Mouse (Mus musculus): ENCODE data around the gene Nbea. TPM values are rescaled to one million over a fixed set of nuclear protein-coding genes. Genes with fewer than 3 reads are reported as not detected.

Gene Nbea
- polyA plus RNA-seq, 1 experiment from 2014 or later = 16.7 TPM

DNA sequence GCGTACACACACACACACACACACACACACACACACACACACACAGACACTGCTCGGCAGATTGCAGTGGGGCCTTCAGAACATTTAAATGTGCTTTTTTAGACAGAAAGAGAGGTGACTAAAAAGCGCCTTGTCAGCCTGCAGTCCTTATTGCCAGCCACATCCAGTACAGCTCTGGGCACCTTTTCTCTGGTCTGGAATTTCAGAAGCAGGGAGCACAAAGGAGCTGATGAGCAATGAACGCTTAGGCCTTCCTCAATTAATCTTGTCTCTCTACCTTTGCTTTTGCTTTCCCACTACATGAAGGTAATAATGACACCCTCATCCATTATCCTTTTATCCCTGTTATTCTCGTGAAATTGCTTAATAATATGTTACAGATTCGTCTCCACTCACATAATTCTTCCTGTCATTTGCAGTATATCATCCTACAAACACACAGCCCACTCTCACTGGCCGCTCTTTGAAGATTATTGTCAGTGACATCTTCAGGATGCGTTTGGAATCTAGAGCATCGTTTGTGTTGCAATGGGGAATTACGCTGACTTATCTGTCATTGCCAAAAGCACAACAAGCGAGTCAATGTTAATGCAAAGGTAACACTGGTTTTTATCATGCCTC is 432.9 kb downstream of the Nbea start:
- Histone ChIP-seq H3K27me3 (ENCODE audit: control insufficient read depth, insufficient read depth, low read length) (no peaks in the 10 kb centered on the region), H3K9ac (ENCODE audit: low read depth, low read length) (no peak overlapping the region), H3K9me3 (ENCODE audit: control insufficient read depth, low read length) (no peaks in the 10 kb centered on the region), H3K4me3 (ENCODE audit: low read length) (no peak overlapping the region), H3K27ac (ENCODE audit: low read depth, low read length) (no peak overlapping the region), H3K36me3 (ENCODE audit: control insufficient read depth, insufficient read depth, low read length) (no peaks in the 10 kb centered on the region), H3K4me2 (replicated peaks; ENCODE audit: low read depth, low read length) (no peak overlapping the region), H3K4me1 (ENCODE audit: control insufficient read depth, insufficient read depth, low read length) (no peaks in the 10 kb centered on the region)
- 66% methylated on average over 11 of the region's 11 CpGs for WGBS
- ATAC-seq (ENCODE audit: low FRiP score, low TSS enrichment) = no peak

DNA sequence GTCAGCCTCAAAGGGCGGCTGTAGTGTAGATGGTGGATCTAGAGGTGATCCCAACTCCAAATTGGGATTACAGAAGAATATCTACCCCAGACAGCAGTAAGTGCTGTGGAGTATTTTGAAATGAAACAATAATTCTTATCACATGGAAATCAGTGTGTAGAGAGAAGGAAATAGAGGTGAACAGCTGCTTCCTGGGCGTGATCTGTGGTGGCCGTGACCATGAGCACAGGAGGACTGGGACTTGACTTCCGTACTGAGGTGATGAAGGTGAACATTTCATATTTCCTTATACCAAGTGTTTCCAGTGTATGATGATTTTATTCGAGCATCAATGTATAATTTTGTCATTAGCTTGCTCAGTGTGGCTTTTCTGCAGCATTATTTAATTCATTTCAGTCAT is 439.6 kb downstream of the Nbea start:
- Histone ChIP-seq H3K9me3 (ENCODE audit: control insufficient read depth, low read length) (no peaks in the 10 kb centered on the region), H3K36me3 (ENCODE audit: control insufficient read depth, insufficient read depth, low read length) (no peaks in the 10 kb centered on the region), H3K4me2 (replicated peaks; ENCODE audit: low read depth, low read length) (no peak overlapping the region), H3K27ac (ENCODE audit: low read depth, low read length) (no peak overlapping the region), H3K9ac (ENCODE audit: low read depth, low read length) (no peak overlapping the region), H3K27me3 (ENCODE audit: control insufficient read depth, insufficient read depth, low read length) (no peaks in the 10 kb centered on the region), H3K4me1 (ENCODE audit: control insufficient read depth, insufficient read depth, low read length) (no peaks in the 10 kb centered on the region), H3K4me3 (ENCODE audit: low read length) (no peak overlapping the region)
- ATAC-seq (ENCODE audit: low FRiP score, low TSS enrichment) = no peak
- WGBS = 81% methylated on average over 5 of the region's 5 CpGs

DNA sequence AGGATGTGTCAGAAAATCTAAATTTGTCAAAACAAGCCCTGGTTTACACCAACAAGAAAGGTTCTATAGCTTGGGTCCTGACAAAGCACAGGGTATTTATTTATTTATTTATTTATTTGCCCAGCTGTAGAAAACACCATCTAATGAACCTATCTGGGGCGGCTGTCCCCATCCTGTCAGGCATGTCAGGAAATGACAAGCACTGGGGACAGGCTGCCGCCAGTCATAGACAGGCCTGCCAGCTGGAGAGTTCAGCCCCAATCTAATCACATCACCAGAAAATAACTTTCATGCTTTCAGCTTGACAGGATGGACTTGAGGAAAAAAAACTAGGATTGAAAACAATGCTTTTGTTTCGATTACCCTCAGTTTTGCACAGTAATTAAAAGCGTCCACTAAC is 440.8 kb downstream of the Nbea start:
- 78% methylated on average over 4 of the region's 4 CpGs for WGBS
- no peak for ATAC-seq (ENCODE audit: low FRiP score, low TSS enrichment)

DNA sequence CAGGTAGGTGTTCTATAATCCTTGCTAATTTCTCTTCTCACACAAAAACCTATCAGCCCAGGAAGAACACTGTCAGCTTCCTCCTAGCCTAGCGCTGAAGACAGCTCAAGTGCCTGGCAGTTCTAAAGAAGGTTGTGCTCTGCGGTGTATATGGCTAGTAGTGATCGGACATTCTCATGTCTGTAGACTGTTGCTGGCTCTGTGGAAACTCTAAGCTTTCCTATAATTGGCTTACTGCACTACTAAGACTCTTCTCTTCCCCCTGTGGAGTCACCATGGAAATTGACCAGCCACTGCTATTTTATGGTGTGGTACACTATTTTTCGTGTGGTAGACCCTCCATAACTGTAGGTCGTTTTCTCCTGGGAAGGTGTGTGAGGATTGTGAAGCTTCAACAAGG is 441.3 kb downstream of the Nbea start:
- Histone ChIP-seq H3K36me3 (ENCODE audit: control insufficient read depth, insufficient read depth, low read length) (no peaks in the 10 kb centered on the region), H3K4me3 (ENCODE audit: low read length) (no peak overlapping the region), H3K27ac (ENCODE audit: low read depth, low read length) (no peak overlapping the region), H3K9me3 (ENCODE audit: control insufficient read depth, low read length) (no peaks in the 10 kb centered on the region), H3K4me2 (replicated peaks; ENCODE audit: low read depth, low read length) (no peak overlapping the region), H3K4me1 (ENCODE audit: control insufficient read depth, insufficient read depth, low read length) (no peaks in the 10 kb centered on the region), H3K9ac (ENCODE audit: low read depth, low read length) (no peak overlapping the region), H3K27me3 (ENCODE audit: control insufficient read depth, insufficient read depth, low read length) (no peaks in the 10 kb centered on the region)
- no peak for ATAC-seq (ENCODE audit: low FRiP score, low TSS enrichment)
- 87% methylated on average over 5 of the region's 5 CpGs for WGBS

More for the DNA sequence above, 440.8 kb downstream of the Nbea start:
- Histone ChIP-seq H3K9ac (ENCODE audit: low read depth, low read length) (no peak overlapping the region), H3K27me3 (ENCODE audit: control insufficient read depth, insufficient read depth, low read length) (no peaks in the 10 kb centered on the region), H3K9me3 (ENCODE audit: control insufficient read depth, low read length) (no peaks in the 10 kb centered on the region), H3K4me2 (replicated peaks; ENCODE audit: low read depth, low read length) (no peak overlapping the region), H3K36me3 (ENCODE audit: control insufficient read depth, insufficient read depth, low read length) (no peaks in the 10 kb centered on the region), H3K4me1 (ENCODE audit: control insufficient read depth, insufficient read depth, low read length) (no peaks in the 10 kb centered on the region), H3K4me3 (ENCODE audit: low read length) (no peak overlapping the region), H3K27ac (ENCODE audit: low read depth, low read length) (no peak overlapping the region)

DNA sequence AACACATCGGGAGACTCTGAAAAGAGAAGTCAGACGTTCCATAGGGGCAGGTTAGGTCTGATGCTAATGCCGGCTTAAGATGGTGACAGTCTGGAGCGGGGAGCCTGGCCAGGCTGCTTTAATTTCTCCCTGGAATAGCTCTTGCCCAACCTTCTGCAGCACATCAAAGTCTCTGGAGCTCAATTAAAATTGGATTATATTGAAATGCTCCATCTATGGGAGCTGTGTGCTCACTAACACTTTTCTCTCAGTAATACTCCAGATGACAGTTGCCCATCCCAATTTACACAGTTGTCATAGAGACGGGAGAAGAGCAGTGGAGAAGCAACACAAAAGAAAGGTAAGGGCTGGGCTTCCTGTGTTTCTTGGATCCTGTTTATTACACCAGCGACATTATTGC is 442.1 kb downstream of the Nbea start:
- H3K9ac ChIP-seq (ENCODE audit: low read depth, low read length) = no peak overlapping the region
- no peaks in the 10 kb centered on the region for H3K27me3 ChIP-seq (ENCODE audit: control insufficient read depth, insufficient read depth, low read length)
- H3K36me3 ChIP-seq (ENCODE audit: control insufficient read depth, insufficient read depth, low read length) = no peaks in the 10 kb centered on the region
- WGBS = 71% methylated on average over 6 of the region's 6 CpGs
- H3K27ac ChIP-seq (ENCODE audit: low read depth, low read length) = no peak overlapping the region
- H3K4me1 ChIP-seq (ENCODE audit: control insufficient read depth, insufficient read depth, low read length) = no peaks in the 10 kb centered on the region
- H3K4me2 ChIP-seq (replicated peaks; ENCODE audit: low read depth, low read length) = no peak overlapping the region
- H3K9me3 ChIP-seq (ENCODE audit: control insufficient read depth, low read length) = no peaks in the 10 kb centered on the region
- no peak overlapping the region for H3K4me3 ChIP-seq (ENCODE audit: low read length)
- no peak for ATAC-seq (ENCODE audit: low FRiP score, low TSS enrichment)

DNA sequence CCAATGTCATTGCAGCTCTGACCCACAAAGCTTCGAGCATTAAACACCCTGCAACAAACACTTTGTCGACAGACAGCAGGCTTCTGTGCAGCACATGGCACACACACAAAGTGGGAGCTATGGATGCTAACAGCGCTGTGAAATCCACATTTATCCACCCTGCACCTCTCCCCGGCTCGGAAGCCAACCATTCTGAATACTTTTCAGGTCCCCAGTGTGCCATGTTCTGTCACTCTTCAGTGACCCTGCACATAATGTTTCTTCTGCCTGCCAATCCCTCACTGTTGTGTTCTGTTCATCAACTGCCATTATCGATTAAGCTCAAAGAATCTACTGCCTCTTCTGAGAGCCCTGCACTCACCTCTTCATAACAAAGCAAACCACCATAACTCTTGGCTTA is 449.8 kb downstream of the Nbea start:
- Histone ChIP-seq H3K27ac (ENCODE audit: low read depth, low read length) (no peak overlapping the region), H3K27me3 (ENCODE audit: control insufficient read depth, insufficient read depth, low read length) (no peaks in the 10 kb centered on the region), H3K4me2 (replicated peaks; ENCODE audit: low read depth, low read length) (no peak overlapping the region), H3K4me1 (ENCODE audit: control insufficient read depth, insufficient read depth, low read length) (no peaks in the 10 kb centered on the region), H3K36me3 (ENCODE audit: control insufficient read depth, insufficient read depth, low read length) (no peaks in the 10 kb centered on the region), H3K9ac (ENCODE audit: low read depth, low read length) (no peak overlapping the region), H3K9me3 (ENCODE audit: control insufficient read depth, low read length) (no peaks in the 10 kb centered on the region), H3K4me3 (ENCODE audit: low read length) (no peak overlapping the region)
- ATAC-seq (ENCODE audit: low FRiP score, low TSS enrichment) = no peak
- 76% methylated on average over 6 of the region's 6 CpGs for whole genome bisulfite sequencing

DNA sequence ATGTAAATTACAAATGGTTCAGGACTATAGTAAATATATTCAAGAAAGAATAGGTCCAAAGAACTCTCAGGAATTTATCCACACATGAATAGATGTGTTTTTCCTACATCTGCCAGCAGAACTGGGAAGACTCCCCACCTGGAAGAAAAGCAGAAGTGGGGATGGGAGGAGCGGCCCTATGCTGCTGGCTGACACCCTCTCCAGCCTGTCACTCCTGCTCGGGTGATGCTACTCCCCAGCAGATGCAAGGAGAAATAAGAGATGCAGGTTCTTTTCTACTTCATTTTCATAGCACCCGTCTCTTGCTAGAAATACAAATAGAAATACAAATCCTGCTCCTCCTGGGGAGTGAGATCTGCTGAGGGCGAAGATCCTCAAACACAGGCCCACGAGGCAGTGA is 453.0 kb downstream of the Nbea start:
- H3K4me3 ChIP-seq (ENCODE audit: low read length) = no peak overlapping the region
- no peaks in the 10 kb centered on the region for H3K9me3 ChIP-seq (ENCODE audit: control insufficient read depth, low read length)
- 56% methylated on average over 5 of the region's 5 CpGs for WGBS
- H3K36me3 ChIP-seq (ENCODE audit: control insufficient read depth, insufficient read depth, low read length) = no peaks in the 10 kb centered on the region
- H3K9ac ChIP-seq (ENCODE audit: low read depth, low read length) = no peak overlapping the region; the same call in 1 of the 2 replicates
- no peak overlapping the region for H3K4me2 ChIP-seq (replicated peaks; ENCODE audit: low read depth, low read length)
- no peaks in the 10 kb centered on the region for H3K4me1 ChIP-seq (ENCODE audit: control insufficient read depth, insufficient read depth, low read length)
- H3K27ac ChIP-seq (ENCODE audit: low read depth, low read length) = no peak overlapping the region
- H3K27me3 ChIP-seq (ENCODE audit: control insufficient read depth, insufficient read depth, low read length) = no peaks in the 10 kb centered on the region
- ATAC-seq (ENCODE audit: low FRiP score, low TSS enrichment) = no peak

DNA sequence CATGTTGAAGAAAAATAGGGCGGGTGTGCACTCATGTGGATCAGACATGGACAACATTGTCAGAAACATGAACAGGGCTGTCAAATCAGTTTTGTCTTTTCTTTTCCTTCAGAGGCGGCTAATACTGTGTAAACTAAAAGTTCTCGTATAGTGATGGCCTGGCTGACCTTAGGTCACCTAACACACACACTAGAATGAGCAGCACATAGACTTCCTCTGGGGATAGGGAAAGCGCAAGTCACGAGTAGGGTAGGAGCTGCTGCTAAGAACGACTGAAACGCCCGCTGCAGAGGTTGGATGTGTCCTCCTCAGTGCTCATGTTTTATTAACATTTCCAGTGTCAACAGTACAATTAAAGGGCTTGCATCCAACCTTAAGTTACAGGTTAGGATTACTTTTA is 453.4 kb downstream of the Nbea start:
- Histone ChIP-seq H3K4me3 (ENCODE audit: low read length) (no peak overlapping the region), H3K27me3 (ENCODE audit: control insufficient read depth, insufficient read depth, low read length) (no peaks in the 10 kb centered on the region), H3K36me3 (ENCODE audit: control insufficient read depth, insufficient read depth, low read length) (no peaks in the 10 kb centered on the region), H3K9me3 (ENCODE audit: control insufficient read depth, low read length) (no peaks in the 10 kb centered on the region), H3K9ac (ENCODE audit: low read depth, low read length) (no peak overlapping the region; the same call in 1 of the 2 replicates), H3K27ac (ENCODE audit: low read depth, low read length) (no peak overlapping the region), H3K4me2 (replicated peaks; ENCODE audit: low read depth, low read length) (no peak overlapping the region), H3K4me1 (ENCODE audit: control insufficient read depth, insufficient read depth, low read length) (no peaks in the 10 kb centered on the region)
- 31% methylated on average over 8 of the region's 8 CpGs for WGBS
- ATAC-seq (ENCODE audit: low FRiP score, low TSS enrichment) = no peak

DNA sequence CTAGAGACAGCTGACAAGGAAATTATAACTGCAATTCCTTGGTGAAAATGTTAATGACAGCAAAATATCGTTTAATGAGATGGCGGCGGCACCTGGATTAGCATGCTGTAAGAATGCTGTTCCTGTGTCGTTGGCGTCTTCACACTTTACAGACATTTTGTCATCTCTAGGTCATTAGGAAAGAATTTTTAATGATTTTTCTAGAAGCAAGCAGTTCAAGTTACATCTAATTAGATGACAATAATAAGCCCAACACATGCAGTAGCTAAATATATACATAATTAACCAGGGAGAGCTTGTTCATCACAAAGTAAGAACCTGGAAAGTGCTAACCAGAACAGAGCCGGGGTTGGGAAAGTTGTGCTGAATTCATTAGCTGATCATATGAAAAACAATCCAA is 469.2 kb downstream of the Nbea start:
- WGBS = 94% methylated on average over 6 of the region's 6 CpGs
- no peak overlapping the region for H3K27ac ChIP-seq (ENCODE audit: low read depth, low read length)
- no peak overlapping the region for H3K4me2 ChIP-seq (replicated peaks; ENCODE audit: low read depth, low read length)
- H3K36me3 ChIP-seq (ENCODE audit: control insufficient read depth, insufficient read depth, low read length) = peaks cover 3% of the 10 kb centered on the region; the same call in 1 of the 2 replicates
- H3K27me3 ChIP-seq (ENCODE audit: control insufficient read depth, insufficient read depth, low read length) = no peaks in the 10 kb centered on the region
- no peaks in the 10 kb centered on the region for H3K4me1 ChIP-seq (ENCODE audit: control insufficient read depth, insufficient read depth, low read length)
- no peak overlapping the region for H3K4me3 ChIP-seq (ENCODE audit: low read length)
- no peaks in the 10 kb centered on the region for H3K9me3 ChIP-seq (ENCODE audit: control insufficient read depth, low read length)
- no peak overlapping the region for H3K9ac ChIP-seq (ENCODE audit: low read depth, low read length)
- ATAC-seq (ENCODE audit: low FRiP score, low TSS enrichment) = no peak

All from kidney, embryonic 14.5 days (tissue).